Mouse (Mus musculus): ENCODE data around the gene Zfp202.

DNA sequence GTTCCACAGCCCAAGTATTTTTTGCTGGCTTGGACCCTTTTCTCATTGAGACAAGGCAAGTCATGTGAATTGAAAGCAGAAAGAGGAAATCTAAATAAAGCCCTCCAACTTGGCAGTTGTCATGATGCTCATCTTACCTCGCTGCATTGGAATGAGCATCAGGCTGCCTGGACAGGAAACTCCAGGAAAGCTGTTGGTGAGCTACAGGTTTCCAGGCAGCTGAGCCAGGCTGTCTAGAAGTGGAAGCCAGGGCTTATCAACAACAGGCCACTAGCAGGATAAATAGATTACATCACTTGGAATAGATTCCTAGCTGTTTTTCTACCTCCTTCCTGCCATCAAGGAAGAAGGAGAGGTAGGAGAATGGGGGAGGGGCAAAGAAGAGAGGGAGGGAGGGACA is 57.0 kb downstream of the Zfp202 start:
- TF ChIP-seq GATA1 (IDR thresholded peaks at IDR 0.05; ENCODE audit: low read length) (no peak), TAL1 (IDR thresholded peaks at IDR 0.05; ENCODE audit: low read length) (no peak)

Data from erythroblast, embryonic 14.5 days (primary cell).